In genomic region chr4:48051086-48051673, GRCm38 (mm10) we compare ENCODE assay signal across 10 mouse cellular contexts. TPM values are rescaled to one million over a fixed set of nuclear protein-coding genes. Genes with fewer than 3 reads are reported as not detected.
DNase-seq lines count a peak whose midpoint lies in the region; ATAC-seq and TF ChIP-seq lines count a peak whose summit lies in the region.
"Had no signal": no experiment of that assay in that cellular context is flagged by ENCODE, and none has a peak within 500 bp of the region (broad histone marks: within the 10 kb centered on the region; RNA-seq: fewer than 3 reads in every experiment).

No protein-coding gene starts in this region.

- H3K9ac ChIP-seq in kidney, postnatal 0 days (ENCODE audit: low read depth, low read length) = 0 out of 2 replicates have a peak overlapping the region, but pooled peaks have one; percentile 35
- no peak overlapping the region for H3K9ac ChIP-seq in intestine, embryonic 14.5 days (ENCODE audit: low read length)
- no peak overlapping the region for H3K9ac ChIP-seq in midbrain, postnatal 0 days (replicated peaks; ENCODE audit: low read length, poor library complexity, severe bottlenecking)
- H3K9ac ChIP-seq: liver, embryonic 14.5 days had no signal

- TF ChIP-seq CTCF in kidney, postnatal 0 days (IDR thresholded peaks at IDR 0.05; ENCODE audit: low read depth) = no peak
- TF ChIP-seq CTCF in midbrain, postnatal 0 days (IDR thresholded peaks at IDR 0.05) = peak; percentile 21; the same call in 1 of the 2 replicates

- WGBS in kidney, postnatal 0 days = 14% methylated on average over 19 of the region's 19 CpGs
- WGBS in forebrain, embryonic 10.5 days = 12% methylated on average over 19 of the region's 19 CpGs
- 13% methylated on average over 19 of the region's 19 CpGs for WGBS in intestine, embryonic 14.5 days
- WGBS in midbrain, postnatal 0 days = 34% methylated on average over 16 of the region's 19 CpGs

- peak overlapping the region; percentile 64 for H3K4me2 ChIP-seq in kidney, postnatal 0 days (ENCODE audit: low read length)
- H3K4me2 ChIP-seq in intestine, embryonic 14.5 days (ENCODE audit: low read length) = peak overlapping the region; percentile 69
- peak overlapping the region; percentile 47 for H3K4me2 ChIP-seq in midbrain, postnatal 0 days (ENCODE audit: low read depth, low read length, poor library complexity, severe bottlenecking)

- H3K27me3 ChIP-seq in kidney, postnatal 0 days (ENCODE audit: insufficient read depth, low read length) = peaks cover 78% of the 10 kb centered on the region
- H3K27me3 ChIP-seq in forebrain, embryonic 10.5 days (ENCODE audit: poor library complexity, severe bottlenecking) = peaks cover 83% of the 10 kb centered on the region
- H3K27me3 ChIP-seq in intestine, embryonic 14.5 days (replicated peaks; ENCODE audit: control insufficient read depth, insufficient read depth, low read length) = peaks cover 92% of the 10 kb centered on the region
- peaks cover 59% of the 10 kb centered on the region for H3K27me3 ChIP-seq in midbrain, postnatal 0 days (ENCODE audit: insufficient read depth, low read length)

- H3K27ac ChIP-seq in kidney, postnatal 0 days = no peak overlapping the region
- H3K27ac ChIP-seq in forebrain, embryonic 10.5 days = no peak overlapping the region
- no peak overlapping the region for H3K27ac ChIP-seq in intestine, embryonic 14.5 days (ENCODE audit: low read depth)
- no peak overlapping the region for H3K27ac ChIP-seq in midbrain, postnatal 0 days (ENCODE audit: low read depth, low read length)
- H3K27ac ChIP-seq: liver, embryonic 14.5 days had no signal

- H3K4me3 ChIP-seq in kidney, postnatal 0 days (replicated peaks; ENCODE audit: low read depth, low read length) = peak overlapping the region; percentile 28
- peak overlapping the region; percentile 51 for H3K4me3 ChIP-seq in forebrain, embryonic 10.5 days
- H3K4me3 ChIP-seq in intestine, embryonic 14.5 days (ENCODE audit: low read depth, low read length) = peak overlapping the region; percentile 32
- H3K4me3 ChIP-seq in midbrain, postnatal 0 days (ENCODE audit: low read depth, low read length) = peak overlapping the region; percentile 24

- ATAC-seq in kidney, postnatal 0 days (replicated peaks; ENCODE audit: low FRiP score, low read depth) = 0 out of 2 replicates have a peak, but pooled peaks have one; percentile 6
- ATAC-seq in intestine, embryonic 14.5 days (replicated peaks; ENCODE audit: low FRiP score, low TSS enrichment, low read depth) = no peak
- no peak for ATAC-seq in midbrain, postnatal 0 days (ENCODE audit: low FRiP score)
- no peak for ATAC-seq in erythroblast, adult 5-6 weeks (replicated peaks; ENCODE audit: low FRiP score, poor library complexity, severe bottlenecking)

- H3K36me3 ChIP-seq in kidney, postnatal 0 days (ENCODE audit: insufficient read depth, low read length) = no peaks in the 10 kb centered on the region
- no peaks in the 10 kb centered on the region for H3K36me3 ChIP-seq in forebrain, embryonic 10.5 days (replicated peaks)
- H3K36me3 ChIP-seq in intestine, embryonic 14.5 days (ENCODE audit: control insufficient read depth, insufficient read depth, low read length) = no peaks in the 10 kb centered on the region
- no peaks in the 10 kb centered on the region for H3K36me3 ChIP-seq in midbrain, postnatal 0 days (ENCODE audit: insufficient read depth, low read length)

- peaks cover 25% of the 10 kb centered on the region; the same call in 1 of the 2 replicates for H3K4me1 ChIP-seq in kidney, postnatal 0 days (replicated peaks; ENCODE audit: insufficient read depth, low read length)
- H3K4me1 ChIP-seq in forebrain, embryonic 10.5 days = peaks cover 43% of the 10 kb centered on the region
- peaks cover 29% of the 10 kb centered on the region for H3K4me1 ChIP-seq in intestine, embryonic 14.5 days (replicated peaks; ENCODE audit: control insufficient read depth, insufficient read depth, low read length)
- peaks cover 14% of the 10 kb centered on the region; the same call in 1 of the 2 replicates for H3K4me1 ChIP-seq in midbrain, postnatal 0 days (ENCODE audit: insufficient read depth, low read length)

- no peak for DNase-seq in kidney, postnatal 0 days (ENCODE audit: low spot score)
- no peak for DNase-seq in kidney, postnatal 4 days
- peak; percentile 18 for DNase-seq in forebrain, embryonic 10.5 days (ENCODE audit: extremely low spot score, low spot score)
- peak; percentile 57 for DNase-seq in intestine, embryonic 14.5 days (ENCODE audit: low spot score)
- no peak for DNase-seq in midbrain, postnatal 0 days (ENCODE audit: low spot score)
- no peak for DNase-seq in gastrocnemius, adult 8-10 months (ENCODE audit: low spot score in 2 of 2)
- no peak for DNase-seq in thymus, postnatal 4 days
- DNase-seq: cerebellum, adult 11 months had no signal

- no peaks in the 10 kb centered on the region for H3K9me3 ChIP-seq in kidney, postnatal 0 days (replicated peaks; ENCODE audit: low read length)
- H3K9me3 ChIP-seq in forebrain, embryonic 10.5 days = no peaks in the 10 kb centered on the region
- H3K9me3 ChIP-seq in intestine, embryonic 14.5 days (ENCODE audit: control insufficient read depth, low read length) = no peaks in the 10 kb centered on the region
- H3K9me3 ChIP-seq in midbrain, postnatal 0 days (ENCODE audit: low read length) = no peaks in the 10 kb centered on the region

RNA-seq across cellular contexts. Expression of gene Nr4a3, which starts 6.2 kb away (rescaled TPM):
- 0.04 and 0.10 TPM in 2 replicates for polyA plus RNA-seq in kidney, postnatal 0 days (2015; fragmentation: Nextera tagmentation; extraction: Ambion mirVana)
- polyA plus RNA-seq in forebrain, embryonic 10.5 days (2016; fragmentation: Nextera tagmentation; extraction: Ambion mirVana) = 0.26 and 0.30 TPM in 2 replicates
- 0.15 TPM in 1 of 2 replicates, not detected in the other for polyA plus RNA-seq in intestine, embryonic 14.5 days (2014; fragmentation: Nextera tagmentation; extraction: Ambion mirVana)
- 1.9 and 3.2 TPM in 2 replicates for total RNA-seq in midbrain, postnatal 0 days (2014; rRNA removed)
- polyA plus RNA-seq in midbrain, postnatal 0 days (2015; fragmentation: Nextera tagmentation; extraction: Ambion mirVana) = 0.36 and 0.95 TPM in 2 replicates
- total RNA-seq in gastrocnemius, adult 8-10 months (2022) = 10 to 100 TPM in 2 of 4 experiments, 1 to 10 TPM in 2; 4.8 to 25.3 (median 10.3) TPM
- total RNA-seq in erythroblast, adult 5-6 weeks (2015; ENCODE audit: low replicate concordance) = not detected in 2 replicates
- 1.7 TPM in 1 of 2 replicates, not detected in the other for total RNA-seq in erythroblast, adult 5-6 weeks (2017; ENCODE audit: low replicate concordance)

Comparison
In these comparisons a context has a peak if more than half of its experiments do, and no peak if none do; other contexts are left out.
1. DNase-seq: peak in forebrain, embryonic 10.5 days (single experiment) and intestine, embryonic 14.5 days (single experiment); none in kidney, postnatal 0 days (single experiment), kidney, postnatal 4 days (0 of 2), midbrain, postnatal 0 days (single experiment), gastrocnemius, adult 8-10 months (0 of 2) and thymus, postnatal 4 days (single experiment).
2. Peak in every context shown above with its lines, with median percentiles within 50 percentile points of each other: H3K4me2 ChIP-seq and H3K4me3 ChIP-seq.